Mouse (Mus musculus) myocyte (in vitro differentiated cells): ENCODE data around the gene Fam120b. TPM values are rescaled to one million over a fixed set of nuclear protein-coding genes. Genes with fewer than 3 reads are reported as not detected.

Experiments
- H3K27me3 ChIP-seq: one replicate; pipeline ENCODE4 v1.6.1; 2011; ENCODE audit not compliant: control insufficient read depth, insufficient read depth, insufficient read length
- H3K36me3 ChIP-seq: one replicate; pipeline ENCODE4 v1.6.1; 2011; ENCODE audit not compliant: control insufficient read depth, insufficient read depth
- H3K4me2 ChIP-seq: one replicate; pipeline ENCODE4 v1.6.1; 2011; ENCODE audit warnings: low read depth, control low read depth
- H3K4me3 ChIP-seq: one replicate; pipeline ENCODE4 v1.5.1; 2011; ENCODE audit warnings: mild to moderate bottlenecking, control low read depth, moderate library complexity
- H3K79me2 ChIP-seq: one replicate; pipeline ENCODE4 v1.6.1; 2011; ENCODE audit not compliant: control insufficient read depth, insufficient read depth
- H3ac ChIP-seq: one replicate; pipeline ENCODE4 v1.6.1; 2011; ENCODE audit not compliant: control insufficient read depth, insufficient read length
- CEBPB ChIP-seq: IDR thresholded peaks from 2 replicates; pipeline ENCODE4 v1.6.1; 2011; ENCODE audit warnings: mild to moderate bottlenecking, moderate library complexity; ENCODE audit not compliant: poor library complexity, insufficient read depth, severe bottlenecking
- E2F4 ChIP-seq: IDR thresholded peaks from one replicate; pipeline ENCODE4 v1.6.1; 2011; ENCODE audit warnings: mild to moderate bottlenecking, control low read depth, moderate library complexity; ENCODE audit not compliant: insufficient read depth
- MAX ChIP-seq: IDR thresholded peaks from one replicate; pipeline ENCODE4 v1.6.1; 2011; ENCODE audit warnings: low read depth, mild to moderate bottlenecking, control low read depth
- MYOD1 ChIP-seq, 3 experiments: IDR thresholded peaks; one replicate each; pipeline ENCODE4 v1.6.1; 2011; ENCODE audit warnings: control low read depth in 2 of 3, low read depth in 2 of 3, mild to moderate bottlenecking in 2 of 3, moderate library complexity in 1 of 3; ENCODE audit not compliant: insufficient read length in 2 of 3, control insufficient read depth in 1 of 3
- MYOG ChIP-seq, 3 experiments: IDR thresholded peaks; one replicate each; pipeline ENCODE4 v1.6.1; 2011; ENCODE audit warnings: control low read depth in 2 of 3, low read depth in 2 of 3, mild to moderate bottlenecking in 2 of 3; ENCODE audit not compliant: insufficient read length in 2 of 3, control insufficient read depth in 1 of 3, insufficient read depth in 1 of 3
- POLR2A ChIP-seq: IDR thresholded peaks from one replicate; pipeline ENCODE4 v1.6.1; 2011; ENCODE audit warnings: low read depth, mild to moderate bottlenecking, control low read depth, moderate library complexity; ENCODE audit not compliant: insufficient read length
- POLR2AphosphoS2 ChIP-seq: IDR thresholded peaks from one replicate; pipeline ENCODE4 v1.6.1; 2011; ENCODE audit warnings: low read depth, control low read depth; ENCODE audit not compliant: insufficient read length
- REST ChIP-seq: IDR thresholded peaks from one replicate; pipeline ENCODE4 v1.6.1; 2011; ENCODE audit warnings: mild to moderate bottlenecking, control low read depth, moderate library complexity; ENCODE audit not compliant: insufficient read depth, insufficient read length
- SRF ChIP-seq: IDR thresholded peaks from one replicate; pipeline ENCODE4 v1.6.1; 2011; ENCODE audit warnings: low read depth; ENCODE audit not compliant: control insufficient read depth, insufficient read length
- TCF12 ChIP-seq: IDR thresholded peaks from one replicate; pipeline ENCODE4 v1.6.1; 2011; ENCODE audit warnings: mild to moderate bottlenecking, control low read depth; ENCODE audit not compliant: poor library complexity, insufficient read depth, severe bottlenecking
- TCF3 ChIP-seq: IDR thresholded peaks from one replicate; pipeline ENCODE4 v1.6.1; 2011; ENCODE audit warnings: low read depth, control low read depth; ENCODE audit not compliant: insufficient read length
- USF1 ChIP-seq: IDR thresholded peaks from one replicate; pipeline ENCODE4 v1.6.1; 2011; ENCODE audit warnings: low read depth, mild to moderate bottlenecking, control low read depth, moderate library complexity
- polyA plus RNA-seq: library from polyadenylated mRNA; unstranded; fragments of >200 nt; fragmentation: generic; extraction: Trizol; gene quantifications from one replicate; pipeline ENCODE4 v1.2.1, GENCODE M21; 2012; ENCODE audit warnings: missing spikeins

Gene Fam120b
- polyA plus RNA-seq, 1 experiment = 8.8 TPM

- Histone ChIP-seq H3K36me3 (no peaks in the 10 kb centered on the region), H3K4me3 (no peak overlapping the region), H3K79me2 (peaks cover 17% of the 10 kb centered on the region), H3K27me3 (peaks cover 4% of the 10 kb centered on the region), H3ac (no peak overlapping the region), H3K4me2 (no peak overlapping the region)
- TF ChIP-seq USF1 (no peak), MYOG (IDR thresholded peaks at IDR 0.05; ENCODE audit: control insufficient read depth in 1 of 3, insufficient read depth in 1 of 3, insufficient read length in 2 of 3, low read depth in 2 of 3) (no peak), MAX (no peak), E2F4 (no peak), MYOD1 (IDR thresholded peaks at IDR 0.05; ENCODE audit: control insufficient read depth in 1 of 3, insufficient read length in 2 of 3, low read depth in 2 of 3) (no peak), TCF3 (no peak), CEBPB (no peak), TCF12 (no peak), POLR2AphosphoS2 (no peak), SRF (no peak), REST (no peak), POLR2A (no peak)
Observed at GRCm38 (mm10) chr17:15378413-15379109, 17.4 kb upstream of the Fam120b start.

DNA sequence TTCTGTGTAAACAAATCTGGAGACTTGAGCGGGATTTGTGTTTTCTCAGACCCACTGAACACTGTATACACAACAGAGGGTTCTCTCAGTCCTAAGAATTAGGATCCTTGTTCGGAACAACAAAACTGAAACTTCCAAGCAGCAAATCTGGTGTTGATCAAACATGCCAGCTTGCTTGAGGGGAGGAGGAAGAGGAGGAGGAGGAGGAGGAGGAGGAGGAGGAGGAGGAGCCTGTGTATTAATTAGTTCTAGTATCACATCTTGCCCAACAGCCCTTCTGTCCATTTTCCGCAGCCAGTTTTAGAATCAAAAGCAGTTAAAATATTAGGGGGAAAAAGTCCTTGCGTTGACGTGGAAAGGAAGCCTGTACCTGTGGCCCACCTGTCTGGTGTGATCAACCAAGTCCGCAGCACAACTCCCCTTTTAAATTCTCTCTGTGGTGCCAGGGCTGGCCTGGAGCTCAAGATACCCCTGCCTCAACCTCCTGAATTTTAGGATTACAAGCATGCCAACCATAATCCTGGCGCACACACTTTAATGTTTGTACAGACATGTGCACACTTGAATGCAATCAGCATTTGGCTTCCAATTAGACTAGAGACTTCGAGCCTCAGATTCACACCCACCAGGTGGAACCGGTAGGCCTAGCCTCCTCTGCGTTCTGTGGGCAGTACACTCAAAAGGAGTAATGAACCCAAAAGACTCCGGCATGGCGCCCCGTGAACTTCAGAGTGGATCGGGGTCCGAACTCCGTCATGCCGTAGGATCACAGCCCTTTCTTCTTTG is 16.1 kb upstream of the Fam120b start:
- Histone ChIP-seq H3K79me2 (peaks cover 5% of the 10 kb centered on the region), H3K36me3 (no peaks in the 10 kb centered on the region), H3K4me2 (peak overlapping the region; percentile 61), H3ac (no peak overlapping the region), H3K27me3 (peaks cover 4% of the 10 kb centered on the region), H3K4me3 (no peak overlapping the region)
- TF ChIP-seq TCF12 (no peak), POLR2AphosphoS2 (no peak), MYOD1 (IDR thresholded peaks at IDR 0.05; ENCODE audit: control insufficient read depth in 1 of 3, insufficient read length in 2 of 3, low read depth in 2 of 3) (no peak), SRF (no peak), REST (no peak), E2F4 (no peak), POLR2A (no peak)

DNA sequence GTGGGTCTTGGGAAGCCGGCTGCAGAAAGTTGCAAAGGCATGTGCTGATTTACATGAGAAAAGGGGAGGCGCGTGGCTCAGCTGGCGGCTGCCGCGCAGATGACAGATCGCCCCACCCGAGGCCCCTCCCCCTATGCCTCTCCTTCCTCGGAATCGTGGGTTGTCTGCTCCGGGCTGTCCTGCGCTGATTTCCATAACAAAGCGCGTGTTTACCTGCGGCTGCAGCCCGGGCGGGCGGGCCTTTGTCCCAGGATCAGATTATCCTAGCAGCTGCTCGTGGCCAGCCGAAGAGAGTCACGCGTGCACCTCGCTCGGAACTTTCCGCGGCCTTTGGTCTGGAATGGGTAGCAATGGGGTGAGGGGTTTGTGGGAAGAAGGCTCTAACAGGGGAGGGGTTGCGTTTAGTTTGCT is 15.4 kb upstream of the Fam120b start:
- TF ChIP-seq USF1 (no peak), POLR2A (no peak), TCF3 (no peak), REST (no peak), MAX (no peak), MYOG (IDR thresholded peaks at IDR 0.05; ENCODE audit: control insufficient read depth in 1 of 3, insufficient read depth in 1 of 3, insufficient read length in 2 of 3, low read depth in 2 of 3) (peak in 1 of 3 experiments; percentile 51)
- no peak overlapping the region for H3K4me3 ChIP-seq

GRCm38 (mm10) chr17:15381092-15381860 is 14.7 kb upstream of the Fam120b start:
- Histone ChIP-seq H3K36me3 (no peaks in the 10 kb centered on the region), H3ac (no peak overlapping the region), H3K4me2 (peak overlapping the region; percentile 61), H3K4me3 (no peak overlapping the region), H3K79me2 (no peaks in the 10 kb centered on the region), H3K27me3 (peaks cover 4% of the 10 kb centered on the region)
- TF ChIP-seq E2F4 (no peak), POLR2AphosphoS2 (no peak), POLR2A (no peak), REST (no peak), SRF (no peak), MAX (no peak), MYOD1 (IDR thresholded peaks at IDR 0.05; ENCODE audit: control insufficient read depth in 1 of 3, insufficient read length in 2 of 3, low read depth in 2 of 3) (no peak), TCF3 (no peak), USF1 (no peak)

More for the DNA sequence above, 15.4 kb upstream of the Fam120b start:
- no peak overlapping the region for H3ac ChIP-seq
- no peaks in the 10 kb centered on the region for H3K36me3 ChIP-seq
- no peaks in the 10 kb centered on the region for H3K79me2 ChIP-seq
- peak overlapping the region; percentile 61 for H3K4me2 ChIP-seq
- H3K27me3 ChIP-seq = peaks cover 4% of the 10 kb centered on the region
